Mouse (Mus musculus): Measurements from ENCODE around the gene Lpcat1. TPM values are rescaled to one million over a fixed set of nuclear protein-coding genes. Genes with fewer than 3 reads are reported as not detected.

Lpcat1 gene
- polyA plus RNA-seq, 1 experiment: 38.4 TPM

GRCm38 (mm10) chr13:73461551-73461950, 5.4 kb upstream of the Lpcat1 start:
- no peak overlapping the region for H3K27ac ChIP-seq (ENCODE audit: insufficient read depth, low read length)
- no peaks in the 10 kb centered on the region for H3K27me3 ChIP-seq (ENCODE audit: control insufficient read depth, insufficient read depth, low read length)
- no peak for DNase-seq
- TF ChIP-seq CTCF (IDR thresholded peaks at IDR 0.05; ENCODE audit: borderline replicate concordance, insufficient read depth, low read depth, low read length) (no peak), POLR2A (IDR thresholded peaks at IDR 0.05; ENCODE audit: borderline replicate concordance, insufficient read depth, low read length) (no peak)
- H3K4me3 ChIP-seq (replicated peaks; ENCODE audit: insufficient read depth, low read depth, low read length): no peak overlapping the region
- no peaks in the 10 kb centered on the region for H3K4me1 ChIP-seq (ENCODE audit: control insufficient read depth, insufficient read depth, low read length)

GRCm38 (mm10) chr13:73465156-73465555, 1.8 kb upstream of the Lpcat1 start:
- TF ChIP-seq CTCF (IDR thresholded peaks at IDR 0.05; ENCODE audit: borderline replicate concordance, insufficient read depth, low read depth, low read length) (no peak), POLR2A (IDR thresholded peaks at IDR 0.05; ENCODE audit: borderline replicate concordance, insufficient read depth, low read length) (no peak)
- no peaks in the 10 kb centered on the region for H3K27me3 ChIP-seq (ENCODE audit: control insufficient read depth, insufficient read depth, low read length)
- no peak for DNase-seq
- 76% methylated on average over 2 of the region's 2 CpGs for WGBS
- H3K4me3 ChIP-seq (replicated peaks; ENCODE audit: insufficient read depth, low read depth, low read length): no peak overlapping the region
- no peak overlapping the region for H3K27ac ChIP-seq (ENCODE audit: insufficient read depth, low read length)
- peaks cover 10% of the 10 kb centered on the region for H3K4me1 ChIP-seq (ENCODE audit: control insufficient read depth, insufficient read depth, low read length)

- 93% methylated on average over 3 of the region's 3 CpGs for WGBS
- Histone ChIP-seq H3K27me3 (ENCODE audit: control insufficient read depth, insufficient read depth, low read length) (no peaks in the 10 kb centered on the region), H3K4me1 (ENCODE audit: control insufficient read depth, insufficient read depth, low read length) (peaks cover 19% of the 10 kb centered on the region), H3K27ac (ENCODE audit: insufficient read depth, low read length) (no peak overlapping the region), H3K4me3 (replicated peaks; ENCODE audit: insufficient read depth, low read depth, low read length) (no peak overlapping the region)
- TF ChIP-seq POLR2A (IDR thresholded peaks at IDR 0.05; ENCODE audit: borderline replicate concordance, insufficient read depth, low read length): no peak
- no peak for TF ChIP-seq CTCF (IDR thresholded peaks at IDR 0.05; ENCODE audit: borderline replicate concordance, insufficient read depth, low read depth, low read length)
- DNase-seq: no peak
Observed at GRCm38 (mm10) chr13:73466411-73466810, 586 bp upstream of the Lpcat1 start.

GRCm38 (mm10) chr13:73467421-73468237, 632 bp downstream of the Lpcat1 start:
- no peak for TF ChIP-seq CTCF (IDR thresholded peaks at IDR 0.05; ENCODE audit: borderline replicate concordance, insufficient read depth, low read depth, low read length)
- TF ChIP-seq POLR2A (IDR thresholded peaks at IDR 0.05; ENCODE audit: borderline replicate concordance, insufficient read depth, low read length): no peak
- Histone ChIP-seq H3K27me3 (ENCODE audit: control insufficient read depth, insufficient read depth, low read length) (no peaks in the 10 kb centered on the region), H3K4me3 (replicated peaks; ENCODE audit: insufficient read depth, low read depth, low read length) (peak overlapping the region; percentile 66), H3K27ac (ENCODE audit: insufficient read depth, low read length) (peak overlapping the region; percentile 86), H3K4me1 (ENCODE audit: control insufficient read depth, insufficient read depth, low read length) (peaks cover 19% of the 10 kb centered on the region)
- WGBS: under 1% methylated on average over 52 of the region's 53 CpGs
- peak in 1 of 2 experiments; percentile 48 for DNase-seq

GRCm38 (mm10) chr13:73468834-73469233, 1.8 kb downstream of the Lpcat1 start:
- 32% methylated on average over 3 of the region's 3 CpGs for WGBS
- Histone ChIP-seq H3K4me3 (replicated peaks; ENCODE audit: insufficient read depth, low read depth, low read length) (peak overlapping the region; percentile 29), H3K4me1 (ENCODE audit: control insufficient read depth, insufficient read depth, low read length) (peaks cover 28% of the 10 kb centered on the region), H3K27me3 (ENCODE audit: control insufficient read depth, insufficient read depth, low read length) (no peaks in the 10 kb centered on the region), H3K27ac (ENCODE audit: insufficient read depth, low read length) (no peak overlapping the region)
- DNase-seq: no peak
- TF ChIP-seq CTCF (IDR thresholded peaks at IDR 0.05; ENCODE audit: borderline replicate concordance, insufficient read depth, low read depth, low read length): no peak
- no peak for TF ChIP-seq POLR2A (IDR thresholded peaks at IDR 0.05; ENCODE audit: borderline replicate concordance, insufficient read depth, low read length)

- TF ChIP-seq CTCF (IDR thresholded peaks at IDR 0.05; ENCODE audit: borderline replicate concordance, insufficient read depth, low read depth, low read length): no peak
- no peak for TF ChIP-seq POLR2A (IDR thresholded peaks at IDR 0.05; ENCODE audit: borderline replicate concordance, insufficient read depth, low read length)
- no peak overlapping the region for H3K4me3 ChIP-seq (replicated peaks; ENCODE audit: insufficient read depth, low read depth, low read length)
- no peaks in the 10 kb centered on the region for H3K27me3 ChIP-seq (ENCODE audit: control insufficient read depth, insufficient read depth, low read length)
- peaks cover 34% of the 10 kb centered on the region for H3K4me1 ChIP-seq (ENCODE audit: control insufficient read depth, insufficient read depth, low read length)
- WGBS: 35% methylated on average over 9 of the region's 9 CpGs
- no peak overlapping the region for H3K27ac ChIP-seq (ENCODE audit: insufficient read depth, low read length)
- DNase-seq: peak in 1 of 2 experiments; percentile 50
Observed at GRCm38 (mm10) chr13:73469257-73469967, 2.4 kb downstream of the Lpcat1 start.

GRCm38 (mm10) chr13:73472481-73472880, 5.5 kb downstream of the Lpcat1 start:
- no peak overlapping the region for H3K27ac ChIP-seq (ENCODE audit: insufficient read depth, low read length)
- WGBS: 58% methylated on average over 3 of the region's 3 CpGs
- TF ChIP-seq CTCF (IDR thresholded peaks at IDR 0.05; ENCODE audit: borderline replicate concordance, insufficient read depth, low read depth, low read length) (no peak; the same call in 1 of the 2 replicates), POLR2A (IDR thresholded peaks at IDR 0.05; ENCODE audit: borderline replicate concordance, insufficient read depth, low read length) (no peak)
- no peak overlapping the region for H3K4me3 ChIP-seq (replicated peaks; ENCODE audit: insufficient read depth, low read depth, low read length)
- H3K27me3 ChIP-seq (ENCODE audit: control insufficient read depth, insufficient read depth, low read length): no peaks in the 10 kb centered on the region
- peaks cover 55% of the 10 kb centered on the region for H3K4me1 ChIP-seq (ENCODE audit: control insufficient read depth, insufficient read depth, low read length)
- DNase-seq: no peak

All from cerebellum, adult 2 months (tissue).